Mouse (Mus musculus) hindbrain, embryonic 16.5 days (tissue): ENCODE measurements at regions not wholly inside any gene's neighbourhood (a gene's known extent, or its start where the extent isn't known, plus 50 kb on each side); places are given as distances from the start of the nearest gene placed in this dataset.

Source experiments
- ATAC-seq: fragments of 200-750 bp; cut with Nextera tagmentation; 2 replicates; pipeline ENCODE4 v1.8.0; 2017; ENCODE audit warnings: moderate TSS enrichment, moderate library complexity
- H3K27ac ChIP-seq: fragments of 300-500 bp; sonication (generic); 2 replicates; pipeline ENCODE4 v1.5.1; 2014; ENCODE audit warnings: low read depth, mild to moderate bottlenecking, control low read depth, low read length, moderate library complexity
- H3K27me3 ChIP-seq: fragments of 300-500 bp; sonication (generic); replicated peaks from 2 replicates; pipeline ENCODE4 v1.6.1; 2014; ENCODE audit warnings: low read length; ENCODE audit not compliant: control insufficient read depth, insufficient read depth
- H3K36me3 ChIP-seq: fragments of 300-500 bp; sonication (generic); 2 replicates; pipeline ENCODE4 v1.6.1; 2014; ENCODE audit warnings: mild to moderate bottlenecking, low read length, moderate library complexity, mixed read lengths; ENCODE audit not compliant: control insufficient read depth, insufficient read depth
- H3K4me1 ChIP-seq: fragments of 300-500 bp; sonication (generic); 2 replicates; pipeline ENCODE4 v1.6.1; 2014; ENCODE audit warnings: low read depth, low read length; ENCODE audit not compliant: control insufficient read depth, insufficient read depth
- H3K4me2 ChIP-seq: fragments of 300-500 bp; sonication (generic); 2 replicates; pipeline ENCODE4 v1.6.1; 2014; ENCODE audit warnings: mild to moderate bottlenecking, low read length, control low read depth, moderate library complexity
- H3K4me3 ChIP-seq: fragments of 300-500 bp; sonication (generic); 2 replicates; pipeline ENCODE4 v1.5.1; 2014; ENCODE audit warnings: mild to moderate bottlenecking, low read length, control low read depth, moderate library complexity
- H3K9ac ChIP-seq: fragments of 300-500 bp; sonication (generic); 2 replicates; pipeline ENCODE4 v1.6.1; 2014; ENCODE audit warnings: low read depth, mild to moderate bottlenecking, control low read depth, low read length, moderate library complexity
- H3K9me3 ChIP-seq: fragments of 300-500 bp; sonication (generic); 2 replicates; pipeline ENCODE4 v1.6.1; 2014; ENCODE audit warnings: mild to moderate bottlenecking, low read length, moderate library complexity; ENCODE audit not compliant: control insufficient read depth
- WGBS: fragments of 180-500 bp; shearing (Covaris S2); extraction: QIAGEN DNeasy Blood & Tissue Kit; methylation state at CpG from one replicate; pipeline ENCODE4 v1.1.7; 2014; 5-methylcytosine and 5-hydroxymethylcytosine counted together

- no peak overlapping the region for H3K9ac ChIP-seq
- H3K9me3 ChIP-seq = no peaks in the 10 kb centered on the region
- no peak overlapping the region for H3K4me3 ChIP-seq
- no peaks in the 10 kb centered on the region for H3K36me3 ChIP-seq
- H3K27ac ChIP-seq = no peak overlapping the region
- WGBS = 75% methylated on average over 13 of the region's 13 CpGs
- no peak overlapping the region for H3K4me2 ChIP-seq
- H3K4me1 ChIP-seq = peaks cover 9% of the 10 kb centered on the region
- no peaks in the 10 kb centered on the region for H3K27me3 ChIP-seq
- ATAC-seq = no peak
Observed at GRCm38 (mm10) chr13:113736468-113736867, 57.8 kb upstream of the Arl15 start.

GRCm38 (mm10) chr13:113735611-113736285, 58.6 kb upstream of the Arl15 start:
- no peak for ATAC-seq
- Histone ChIP-seq H3K4me1 (peaks cover 9% of the 10 kb centered on the region), H3K36me3 (no peaks in the 10 kb centered on the region), H3K27ac (no peak overlapping the region), H3K4me3 (no peak overlapping the region), H3K4me2 (no peak overlapping the region), H3K9ac (no peak overlapping the region), H3K27me3 (no peaks in the 10 kb centered on the region), H3K9me3 (no peaks in the 10 kb centered on the region)
- WGBS = 49% methylated on average over 18 of the region's 18 CpGs

DNA sequence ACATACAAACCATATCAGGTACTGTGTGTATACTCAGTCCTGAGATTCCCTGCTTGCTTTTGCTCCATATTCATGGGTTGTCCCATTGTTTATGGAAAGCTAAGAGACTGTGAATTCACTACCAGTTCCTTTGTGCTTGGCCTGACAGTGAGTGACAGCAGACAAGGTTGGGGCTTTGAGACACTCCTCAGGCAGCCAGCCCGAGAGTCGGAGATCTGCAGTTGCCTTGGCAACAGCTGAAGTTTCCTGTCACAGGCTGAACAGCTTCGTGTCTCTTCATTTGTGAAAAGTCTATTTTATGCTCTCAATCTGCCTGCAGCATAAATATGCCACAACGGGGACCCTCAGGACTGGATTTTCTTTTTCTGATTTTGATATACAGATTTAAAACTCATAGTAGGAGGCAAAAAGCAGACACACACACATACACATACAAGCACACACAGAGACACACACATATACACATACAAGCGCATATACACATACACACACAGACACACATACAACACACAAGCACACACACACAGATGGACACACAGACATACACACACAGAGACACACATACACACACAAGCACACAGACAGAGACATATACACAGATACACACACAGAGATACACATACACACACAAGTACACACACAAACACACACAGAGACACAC, 60.0 kb upstream of the Arl15 start:
- Histone ChIP-seq H3K9ac (no peak overlapping the region; the same call in 1 of the 2 replicates), H3K36me3 (no peaks in the 10 kb centered on the region), H3K27me3 (no peaks in the 10 kb centered on the region), H3K4me3 (no peak overlapping the region), H3K27ac (peak overlapping the region; percentile 63), H3K4me1 (peaks cover 9% of the 10 kb centered on the region), H3K9me3 (no peaks in the 10 kb centered on the region), H3K4me2 (0 out of 2 replicates have a peak overlapping the region, but pooled peaks have one; percentile 5)
- peak; percentile 96 for ATAC-seq
- 22% methylated on average over 5 of the region's 5 CpGs for WGBS

DNA sequence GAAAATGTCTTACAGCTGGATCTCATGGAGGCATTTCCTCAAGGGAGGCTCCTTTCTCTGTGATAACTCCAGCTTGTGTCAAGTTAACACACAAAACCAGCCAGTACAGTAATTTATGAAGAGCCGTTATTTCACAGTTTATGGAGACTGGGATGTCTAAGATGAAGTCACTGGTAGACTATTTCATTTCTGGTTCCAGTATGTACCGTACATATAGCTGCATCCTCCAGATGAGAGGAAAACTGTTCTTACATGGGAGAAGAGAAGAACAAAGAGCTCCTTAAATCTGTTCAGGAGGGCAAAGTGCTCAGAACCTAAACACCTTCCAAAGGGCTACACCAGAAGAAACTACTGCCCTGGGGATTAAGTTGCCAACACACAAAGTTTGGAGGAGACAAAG, 60.6 kb upstream of the Arl15 start:
- no peak overlapping the region for H3K4me3 ChIP-seq
- no peaks in the 10 kb centered on the region for H3K27me3 ChIP-seq
- peaks cover 9% of the 10 kb centered on the region for H3K4me1 ChIP-seq
- 48% methylated on average over 2 of the region's 2 CpGs for WGBS
- H3K9me3 ChIP-seq = no peaks in the 10 kb centered on the region
- ATAC-seq = peak; percentile 35
- peak overlapping the region; percentile 63 for H3K27ac ChIP-seq
- no peak overlapping the region; the same call in 1 of the 2 replicates for H3K9ac ChIP-seq
- no peaks in the 10 kb centered on the region for H3K36me3 ChIP-seq
- no peak overlapping the region for H3K4me2 ChIP-seq

- Histone ChIP-seq H3K9me3 (no peaks in the 10 kb centered on the region), H3K36me3 (no peaks in the 10 kb centered on the region), H3K4me2 (no peak overlapping the region), H3K27ac (no peak overlapping the region), H3K27me3 (no peaks in the 10 kb centered on the region), H3K4me1 (peaks cover 9% of the 10 kb centered on the region), H3K9ac (no peak overlapping the region), H3K4me3 (no peak overlapping the region)
- no peak for ATAC-seq
- WGBS = 31% methylated on average over 8 of the region's 8 CpGs
Observed at GRCm38 (mm10) chr13:113730776-113731400, 63.4 kb upstream of the Arl15 start.

- no peaks in the 10 kb centered on the region for H3K9me3 ChIP-seq
- H3K4me1 ChIP-seq = peaks cover 9% of the 10 kb centered on the region
- H3K27me3 ChIP-seq = no peaks in the 10 kb centered on the region
- H3K9ac ChIP-seq = no peak overlapping the region
- WGBS = 82% methylated on average over 6 of the region's 6 CpGs
- ATAC-seq = no peak
- no peak overlapping the region for H3K27ac ChIP-seq
- H3K4me3 ChIP-seq = no peak overlapping the region
- no peak overlapping the region for H3K4me2 ChIP-seq
- H3K36me3 ChIP-seq = no peaks in the 10 kb centered on the region
Observed at GRCm38 (mm10) chr13:113730062-113730775, 64.1 kb upstream of the Arl15 start.

- Histone ChIP-seq H3K27me3 (no peaks in the 10 kb centered on the region), H3K4me3 (no peak overlapping the region), H3K4me2 (no peak overlapping the region), H3K9me3 (no peaks in the 10 kb centered on the region), H3K36me3 (no peaks in the 10 kb centered on the region), H3K4me1 (peaks cover 9% of the 10 kb centered on the region), H3K27ac (no peak overlapping the region), H3K9ac (no peak overlapping the region)
- no peak for ATAC-seq
- WGBS = 78% methylated on average over 1 of the region's 1 CpGs
Observed at GRCm38 (mm10) chr13:113729574-113729973, 64.7 kb upstream of the Arl15 start.

- ATAC-seq = no peak
- no peaks in the 10 kb centered on the region for H3K36me3 ChIP-seq
- WGBS = 40% methylated on average over 5 of the region's 5 CpGs
- no peak overlapping the region for H3K27ac ChIP-seq
- H3K27me3 ChIP-seq = no peaks in the 10 kb centered on the region
- no peak overlapping the region for H3K4me3 ChIP-seq
- no peaks in the 10 kb centered on the region for H3K9me3 ChIP-seq
- H3K4me1 ChIP-seq = no peaks in the 10 kb centered on the region; the same call in none of the 2 replicates
- no peak overlapping the region for H3K4me2 ChIP-seq
- H3K9ac ChIP-seq = no peak overlapping the region
Observed at GRCm38 (mm10) chr13:113728111-113728510, 64.6 kb upstream of the Hspb3 start.
